Mouse (Mus musculus): ENCODE results near the gene Slc25a48. TPM values are rescaled to one million over a fixed set of nuclear protein-coding genes. Genes with fewer than 3 reads are reported as not detected.

Slc25a48 gene
- 3.2 TPM for polyA plus RNA-seq (2014; fragmentation: Illumina TruSeq; extraction: RNeasy Lipid Tissue Mini Kit (QIAGEN cat#74804); ENCODE audit: low read depth, low replicate concordance)

DNA sequence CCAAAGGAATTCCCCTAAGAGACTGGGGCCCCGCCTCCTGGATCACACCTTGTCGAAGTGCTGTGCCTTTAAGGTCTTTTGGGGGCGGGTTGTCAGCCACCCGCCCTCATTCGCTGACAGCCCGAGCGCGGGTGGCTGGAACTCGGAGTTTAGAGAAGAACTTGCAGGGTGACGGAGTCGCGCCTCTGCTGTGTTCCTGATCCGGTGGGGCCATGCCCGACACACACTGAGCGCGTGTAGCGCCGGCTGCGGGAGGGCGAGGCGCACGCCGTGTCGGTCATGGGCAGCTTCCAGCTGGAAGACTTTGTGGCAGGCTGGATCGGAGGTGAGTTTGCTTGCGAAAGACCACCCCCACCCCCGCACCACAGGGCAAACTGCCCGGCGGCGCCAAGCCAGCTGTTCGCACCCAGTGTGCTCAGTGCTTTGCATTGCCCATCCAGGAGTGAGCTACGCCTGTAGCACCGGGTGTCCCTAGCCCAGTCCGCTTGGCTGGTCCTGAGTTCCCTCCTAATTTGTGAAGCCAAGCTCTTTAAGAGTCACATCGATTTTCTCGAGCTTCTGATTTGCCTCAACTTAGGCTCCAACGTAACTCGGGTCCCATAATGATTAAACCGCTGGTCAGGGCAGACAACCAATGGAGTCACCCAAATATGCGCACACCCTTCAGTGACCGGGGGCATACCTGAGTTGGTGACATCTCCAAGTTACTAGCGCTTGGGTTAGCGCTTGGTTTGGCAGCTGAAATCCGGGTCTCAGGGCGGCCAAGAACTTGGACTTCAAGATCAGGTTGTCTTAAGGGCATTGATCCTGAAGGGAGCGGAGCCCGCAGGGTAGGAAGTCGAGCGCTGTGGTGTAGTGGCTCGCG is at the start of gene Slc25a48:
Slc25a48 (plus strand) TSS at position 145 of the 865 bp plus-strand sequence.

DNA sequence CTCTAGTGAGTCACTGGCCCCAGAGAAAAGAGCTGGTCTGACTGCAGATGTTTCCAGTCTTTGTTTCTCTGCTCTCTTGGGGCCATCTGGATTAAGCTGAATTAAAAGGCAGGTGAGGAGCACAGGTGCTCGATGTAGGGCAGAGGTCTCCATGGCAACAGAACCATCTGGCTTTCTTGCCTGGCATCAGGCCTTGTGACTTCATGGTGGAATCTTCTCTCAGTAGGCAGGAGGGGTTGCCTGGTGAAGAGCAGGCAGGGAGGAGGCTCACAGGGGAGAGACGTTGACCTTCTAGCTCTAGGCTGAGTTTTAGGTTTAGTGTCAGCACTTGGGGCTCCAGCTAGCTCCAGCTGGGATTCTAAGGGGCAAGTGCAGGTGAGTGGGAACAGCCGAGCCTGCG is 11.8 kb upstream of the Slc25a48 start, which contains the start of gene Gm3045:
Gm3045 (plus strand) TSS at position 230 of the 400 bp plus-strand sequence.

DNA sequence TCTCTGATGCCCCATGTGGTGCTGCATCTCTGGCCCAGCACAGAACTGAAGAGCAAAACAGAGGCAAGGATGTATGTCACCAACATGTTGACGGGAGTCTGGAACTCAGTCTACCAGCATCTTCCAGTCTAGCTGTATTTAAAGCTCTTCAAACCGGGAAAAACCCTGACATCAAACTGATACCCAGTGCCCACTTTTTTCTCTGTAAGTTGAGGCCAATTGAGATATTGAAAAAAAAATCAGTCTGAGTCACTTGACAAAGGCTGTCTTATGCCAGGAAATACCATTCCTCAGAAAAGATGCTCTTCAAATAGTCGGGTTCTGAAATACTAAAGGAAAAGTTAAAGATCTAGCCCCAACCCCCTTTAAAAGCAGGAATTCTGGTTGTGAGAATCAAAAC is 44.0 kb downstream of the Slc25a48 start, which contains the start of gene Il9:
Il9 (minus strand) TSS at position 101 of the 400 bp plus-strand sequence.

DNA sequence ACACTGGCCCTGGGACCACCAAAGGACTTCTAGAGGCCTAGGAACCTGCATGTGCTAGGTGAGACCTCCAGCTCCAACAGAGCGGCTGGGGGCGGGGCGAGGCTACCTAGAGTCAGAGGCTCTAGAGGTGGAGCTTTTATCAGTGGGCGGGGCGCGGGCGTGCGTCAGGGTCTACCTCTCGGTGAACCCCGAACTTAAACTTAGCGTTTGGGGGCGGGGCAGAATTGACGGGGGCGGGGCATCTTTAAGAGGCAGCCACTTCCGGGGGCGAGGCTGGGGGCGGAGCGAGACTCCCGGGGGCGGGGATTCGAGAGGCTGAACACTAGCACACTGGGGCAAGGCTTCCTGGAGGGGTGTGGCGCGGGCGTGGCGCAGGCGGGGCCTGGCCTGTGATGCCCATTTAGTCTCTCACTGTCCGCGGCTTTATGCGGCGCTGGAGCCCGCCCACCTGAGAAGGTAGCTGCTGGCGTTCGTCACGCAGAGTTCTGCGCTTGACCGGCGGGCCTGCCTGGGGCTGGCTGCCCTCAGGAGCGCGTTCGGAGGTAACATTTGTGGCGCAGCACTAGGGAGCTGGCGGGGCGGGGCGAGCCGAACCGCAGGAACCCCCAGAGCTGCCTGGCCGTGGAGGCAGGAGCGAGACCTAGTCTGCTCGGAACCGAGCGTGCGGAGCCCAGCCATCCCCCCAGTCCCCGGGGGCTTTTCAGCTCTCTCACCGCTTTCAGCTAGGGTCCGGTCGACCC is 84.1 kb downstream of the Slc25a48 start, which contains the start of gene Fbxl21:
Fbxl21 (plus strand) TSS at position 392 of the 740 bp plus-strand sequence.

Other genes starting within 250 kb of the Slc25a48 start
- not detected for gene Neurog1, start 186.2 kb upstream of the Slc25a48 start, polyA plus RNA-seq (2014; fragmentation: Illumina TruSeq; extraction: RNeasy Lipid Tissue Mini Kit (QIAGEN cat#74804); ENCODE audit: low read depth, low replicate concordance)
- 0.53 TPM for gene Cxcl14, start 141.8 kb upstream of the Slc25a48 start, polyA plus RNA-seq (2014; fragmentation: Illumina TruSeq; extraction: RNeasy Lipid Tissue Mini Kit (QIAGEN cat#74804); ENCODE audit: low read depth, low replicate concordance)
- gene Gm3045, start 11.8 kb upstream of the Slc25a48 start, polyA plus RNA-seq (2014; fragmentation: Illumina TruSeq; extraction: RNeasy Lipid Tissue Mini Kit (QIAGEN cat#74804); ENCODE audit: low read depth, low replicate concordance), result not detected
- gene Il9, start 43.9 kb downstream of the Slc25a48 start, polyA plus RNA-seq (2014; fragmentation: Illumina TruSeq; extraction: RNeasy Lipid Tissue Mini Kit (QIAGEN cat#74804); ENCODE audit: low read depth, low replicate concordance), result not detected
- gene Fbxl21, start 84.1 kb downstream of the Slc25a48 start, polyA plus RNA-seq (2014; fragmentation: Illumina TruSeq; extraction: RNeasy Lipid Tissue Mini Kit (QIAGEN cat#74804); ENCODE audit: low read depth, low replicate concordance), result 3.0 TPM
- 320 TPM for gene Lect2, start 110.1 kb downstream of the Slc25a48 start, polyA plus RNA-seq (2014; fragmentation: Illumina TruSeq; extraction: RNeasy Lipid Tissue Mini Kit (QIAGEN cat#74804); ENCODE audit: low read depth, low replicate concordance)
- 10.5 TPM for gene Tgfbi, start 171.2 kb downstream of the Slc25a48 start, polyA plus RNA-seq (2014; fragmentation: Illumina TruSeq; extraction: RNeasy Lipid Tissue Mini Kit (QIAGEN cat#74804); ENCODE audit: low read depth, low replicate concordance)

All from liver, adult 10 weeks (tissue).